Mouse (Mus musculus) lung, postnatal 0 days (tissue): ENCODE results near the gene Tmem203.

Experiments
- CTCF ChIP-seq: IDR thresholded peaks from 2 replicates; pipeline ENCODE4 v1.5.1; 2016; ENCODE audit warnings: antibody characterized with exemption, mild to moderate bottlenecking
- EP300 ChIP-seq: IDR thresholded peaks from 2 replicates; pipeline ENCODE4 v1.6.1; 2016; ENCODE audit warnings: antibody characterized with exemption, mild to moderate bottlenecking, control low read depth

GRCm38 (mm10) chr2:25240723-25241437 is 14.4 kb upstream of the Tmem203 start:
- no peak; the same call in 1 of the 2 replicates for TF ChIP-seq CTCF
- no peak; the same call in 1 of the 2 replicates for TF ChIP-seq EP300
